Mouse (Mus musculus) G1E (cell line): Measurements from ENCODE around the gene Spata2. TPM values are rescaled to one million over a fixed set of nuclear protein-coding genes. Genes with fewer than 3 reads are reported as not detected.

ENCODE experiments used
- ATAC-seq: 2 replicates; pipeline ENCODE4 v1.8.0; 2016; ENCODE audit warnings: mild to moderate bottlenecking; ENCODE audit not compliant: insufficient number of reproducible peaks, poor library complexity, low FRiP score, severe bottlenecking; ENCODE audit errors: extremely low read depth
- DNase-seq: peaks from one replicate; pipeline ENCODE4 v3.0.0; 2012; ENCODE audit warnings: low spot score
- H3K27me3 ChIP-seq: 2 replicates; pipeline ENCODE4 v1.6.1; 2012; ENCODE audit warnings: mild to moderate bottlenecking, low read length, inconsistent platforms; ENCODE audit not compliant: insufficient read depth
- H3K36me3 ChIP-seq: replicated peaks from 2 replicates; pipeline ENCODE3; 2012; ENCODE audit warnings: mild to moderate bottlenecking, inconsistent platforms
- H3K4me1 ChIP-seq: 2 replicates; pipeline ENCODE4 v1.6.1; 2012; ENCODE audit warnings: low read depth, low read length, inconsistent platforms, mixed read lengths; ENCODE audit not compliant: insufficient read depth
- H3K4me3 ChIP-seq: 2 replicates; pipeline ENCODE4 v1.5.1; 2012; ENCODE audit warnings: low read depth, mild to moderate bottlenecking, inconsistent platforms, low read length, moderate library complexity, mixed read lengths
- H3K9me3 ChIP-seq: replicated peaks from 2 replicates; pipeline ENCODE4 v1.6.1; 2012; ENCODE audit warnings: inconsistent platforms
- CTCF ChIP-seq: IDR thresholded peaks from 2 replicates; pipeline ENCODE4 v1.5.1; 2012; ENCODE audit warnings: low read depth, low read length, inconsistent platforms, mixed read lengths
- GATA1 ChIP-seq: IDR thresholded peaks from 2 replicates; pipeline ENCODE4 v1.6.1; 2012; ENCODE audit warnings: borderline replicate concordance, low read length, inconsistent platforms, mixed read lengths
- GATA2 ChIP-seq: IDR thresholded peaks from 2 replicates; pipeline ENCODE4 v1.6.1; 2012; ENCODE audit warnings: low read depth, low read length, inconsistent platforms, borderline replicate concordance
- POLR2AphosphoS5 ChIP-seq: IDR thresholded peaks from 2 replicates; pipeline ENCODE4 v1.6.1; 2012; ENCODE audit warnings: low read depth, low read length, inconsistent platforms; ENCODE audit not compliant: insufficient replicate concordance
- TAL1 ChIP-seq: conservative IDR thresholded peaks from 2 replicates; pipeline ENCODE4 v1.6.1; 2012; ENCODE audit warnings: low read depth, low read length, inconsistent platforms, mixed read lengths
- polyA plus RNA-seq: library from polyadenylated mRNA; stranded (reverse); fragments of >175 nt; gene quantifications from 2 replicates; pipeline ENCODE4 v1.2.3, GENCODE M21; 2012
- total RNA-seq, 2 experiments: library from RNA; stranded (forward) in 1 of 2; stranded (reverse) in 1 of 2; fragments of 200-1000 nt in 1 of 2; fragments of >200 nt in 1 of 2; fragmentation: Nextera tagmentation in 1 of 2; gene quantifications; 2 replicates each; pipeline ENCODE4 v1.2.3; 2014 to 2017

Gene Spata2
- total and polyA plus RNA-seq, 3 experiments, result 7.6 to 27.9 (median 11.6) TPM

GRCm38 (mm10) chr2:167434570-167434969 lies 58.1 kb downstream of the Spata2 start:
- peaks cover 53% of the 10 kb centered on the region for H3K4me1 ChIP-seq
- H3K9me3 ChIP-seq, result peaks cover 5% of the 10 kb centered on the region
- H3K36me3 ChIP-seq, result peaks cover 78% of the 10 kb centered on the region
- H3K27me3 ChIP-seq, result no peaks in the 10 kb centered on the region
- DNase-seq (no peak), ATAC-seq (no peak)
- no peak overlapping the region for H3K4me3 ChIP-seq
- TF ChIP-seq CTCF (no peak), TAL1 (no peak), GATA1 (no peak), POLR2AphosphoS5 (no peak), GATA2 (no peak)

GRCm38 (mm10) chr2:167431418-167431776 lies 61.3 kb downstream of the Spata2 start:
- DNase-seq (no peak), ATAC-seq (no peak)
- TF ChIP-seq GATA1 (no peak), GATA2 (no peak), POLR2AphosphoS5 (no peak), TAL1 (no peak), CTCF (no peak)
- Histone ChIP-seq H3K4me1 (peaks cover 44% of the 10 kb centered on the region), H3K4me3 (no peak overlapping the region; the same call in 1 of the 2 replicates), H3K36me3 (peaks cover 80% of the 10 kb centered on the region), H3K27me3 (no peaks in the 10 kb centered on the region), H3K9me3 (no peaks in the 10 kb centered on the region)

Other genes with a start within 250 kb of the Spata2 start
- 0.23 TPM in 1 of 2 replicates, not detected in the other for gene B4galt5, start 143.7 kb downstream of the Spata2 start, total RNA-seq (2014; fragmentation: Nextera tagmentation)
- 0.44 and 1.1 TPM in 2 replicates for gene B4galt5, start 143.7 kb downstream of the Spata2 start, total RNA-seq (2017)
- gene B4galt5, start 143.7 kb downstream of the Spata2 start, polyA plus RNA-seq, result 0.61 and 0.70 TPM in 2 replicates
- 67.4 and 90.4 TPM in 2 replicates for gene Slc9a8, start 71.2 kb downstream of the Spata2 start, total RNA-seq (2014; fragmentation: Nextera tagmentation)
- gene Slc9a8, start 71.2 kb downstream of the Spata2 start, total RNA-seq (2017), result 22.4 and 24.4 TPM in 2 replicates
- 10.0 and 13.2 TPM in 2 replicates for gene Slc9a8, start 71.2 kb downstream of the Spata2 start, polyA plus RNA-seq
- gene Rnf114, start 242 bp downstream of the Spata2 start, total RNA-seq (2014; fragmentation: Nextera tagmentation), result 41.5 and 48.2 TPM in 2 replicates
- 32.1 and 37.8 TPM in 2 replicates for gene Rnf114, start 242 bp downstream of the Spata2 start, total RNA-seq (2017)
- gene Rnf114, start 242 bp downstream of the Spata2 start, polyA plus RNA-seq, result 16.8 and 18.4 TPM in 2 replicates
- not detected in 2 replicates for gene Snai1, start 45.3 kb upstream of the Spata2 start, total RNA-seq (2014; fragmentation: Nextera tagmentation)
- gene Snai1, start 45.3 kb upstream of the Spata2 start, total RNA-seq (2017), result not detected in 2 replicates
- not detected in 2 replicates for gene Snai1, start 45.3 kb upstream of the Spata2 start, polyA plus RNA-seq
- gene Ube2v1, start 139.2 kb upstream of the Spata2 start, total RNA-seq (2014; fragmentation: Nextera tagmentation), result 149 and 162 TPM in 2 replicates
- 81.3 and 83.9 TPM in 2 replicates for gene Ube2v1, start 139.2 kb upstream of the Spata2 start, total RNA-seq (2017)
- gene Ube2v1, start 139.2 kb upstream of the Spata2 start, polyA plus RNA-seq, result 197 and 203 TPM in 2 replicates
- gene Gm20431, start 168.6 kb upstream of the Spata2 start, total RNA-seq (2014; fragmentation: Nextera tagmentation), result 6.2 and 8.1 TPM in 2 replicates
- gene Gm20431, start 168.6 kb upstream of the Spata2 start, total RNA-seq (2017), result 0.11 TPM in 1 of 2 replicates, not detected in the other
- gene Gm20431, start 168.6 kb upstream of the Spata2 start, polyA plus RNA-seq, result not detected in 2 replicates
- gene Cebpb, start 196.0 kb upstream of the Spata2 start, total RNA-seq (2014; fragmentation: Nextera tagmentation), result 10.5 and 12.5 TPM in 2 replicates
- 12.9 and 33.6 TPM in 2 replicates for gene Cebpb, start 196.0 kb upstream of the Spata2 start, total RNA-seq (2017)
- gene Cebpb, start 196.0 kb upstream of the Spata2 start, polyA plus RNA-seq, result 61.6 and 87.9 TPM in 2 replicates
- 14.1 and 20.1 TPM in 2 replicates for gene Tmem189, start 196.9 kb upstream of the Spata2 start, total RNA-seq (2014; fragmentation: Nextera tagmentation)
- 17.5 and 18.3 TPM in 2 replicates for gene Tmem189, start 196.9 kb upstream of the Spata2 start, total RNA-seq (2017)
- gene Tmem189, start 196.9 kb upstream of the Spata2 start, polyA plus RNA-seq, result 36.9 and 38.8 TPM in 2 replicates